29 mouse cellular contexts compared by ENCODE assay signal in the genomic region with DNA sequence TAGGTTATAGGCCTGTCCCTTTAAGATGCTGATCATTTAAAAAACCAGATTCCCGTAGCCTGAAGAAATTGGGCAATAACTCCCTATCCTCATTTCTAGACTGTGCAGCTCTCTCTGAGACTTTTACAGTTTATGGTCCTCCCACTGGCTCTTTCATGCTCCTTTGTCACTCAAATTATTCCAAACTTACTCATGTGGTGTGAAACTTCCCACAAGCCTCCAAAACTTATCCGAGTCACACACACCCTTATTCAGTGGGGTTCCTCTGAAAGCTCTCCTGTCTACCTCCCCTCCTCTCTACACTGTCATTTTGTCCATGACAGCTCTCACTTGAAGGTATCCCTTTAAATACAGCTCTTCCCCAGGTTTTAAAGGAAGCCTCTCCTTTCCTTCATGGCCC. TPM values are rescaled to one million over a fixed set of nuclear protein-coding genes. Genes with fewer than 3 reads are reported as not detected.
DNase-seq lines count a peak whose midpoint lies in the region; ATAC-seq lines count a peak whose summit lies in the region.
"Had no signal": no experiment of that assay in that cellular context is flagged by ENCODE, and none has a peak within 500 bp of the region (broad histone marks: within the 10 kb centered on the region; RNA-seq: fewer than 3 reads in every experiment).

No protein-coding gene starts in this region.

- no peaks in the 10 kb centered on the region for H3K27me3 ChIP-seq in midbrain, embryonic 11.5 days (ENCODE audit: control insufficient read depth, insufficient read depth, low read length)
- H3K27me3 ChIP-seq in midbrain, embryonic 14.5 days (ENCODE audit: control insufficient read depth, insufficient read depth, low read length): no peaks in the 10 kb centered on the region
- H3K27me3 ChIP-seq: CH12.LX; embryonic facial prominence, embryonic 12.5 days; forebrain, embryonic 13.5 days; forebrain, embryonic 15.5 days had no signal

- DNase-seq in frontal cortex, postnatal 10 days (ENCODE audit: low spot score in 2 of 2): no peak
- DNase-seq in midbrain, embryonic 11.5 days (ENCODE audit: low spot score, missing footprints): peak; percentile 8
- no peak for DNase-seq in midbrain, embryonic 14.5 days
- peak; percentile 54 for DNase-seq in brain, adult 2 months (ENCODE audit: low read depth, low spot score)
- no peak for DNase-seq in gastrocnemius, postnatal 4 days (ENCODE audit: low spot score in 2 of 2)
- DNase-seq: adrenal gland, adult 2 months; adrenal gland, postnatal 10 days; adrenal gland, postnatal 25 days; B cell, adult 2 months; cerebellum, adult 11-12 months; cerebellum, adult 2 months; cerebellum, adult 9-10 months; cerebellum, postnatal 10 days; cerebellum, postnatal 25 days; forebrain, postnatal 0 days had no signal

- 82% methylated on average over 2 of the region's 2 CpGs for WGBS in midbrain, embryonic 11.5 days
- WGBS in midbrain, embryonic 14.5 days: 89% methylated on average over 2 of the region's 2 CpGs

- no peaks in the 10 kb centered on the region for H3K4me1 ChIP-seq in midbrain, embryonic 11.5 days (ENCODE audit: control insufficient read depth, insufficient read depth, low read length)
- H3K4me1 ChIP-seq in midbrain, embryonic 14.5 days (ENCODE audit: control insufficient read depth, insufficient read depth, low read length): no peaks in the 10 kb centered on the region
- H3K4me1 ChIP-seq: embryonic facial prominence, embryonic 10.5 days; embryonic facial prominence, embryonic 12.5 days; forebrain, embryonic 15.5 days had no signal

- H3K27ac ChIP-seq in midbrain, embryonic 11.5 days (ENCODE audit: low read depth, low read length): no peak overlapping the region
- H3K27ac ChIP-seq in midbrain, embryonic 14.5 days (replicated peaks; ENCODE audit: low read depth, low read length): no peak overlapping the region
- H3K27ac ChIP-seq: embryonic facial prominence, embryonic 10.5 days; embryonic facial prominence, embryonic 12.5 days; forebrain, embryonic 13.5 days; forebrain, embryonic 15.5 days had no signal

- H3K9me3 ChIP-seq in midbrain, embryonic 11.5 days (ENCODE audit: control insufficient read depth, low read length): no peaks in the 10 kb centered on the region
- no peaks in the 10 kb centered on the region for H3K9me3 ChIP-seq in midbrain, embryonic 14.5 days (ENCODE audit: control insufficient read depth, low read length)
- H3K9me3 ChIP-seq: embryonic facial prominence, embryonic 10.5 days; embryonic facial prominence, embryonic 12.5 days; forebrain, embryonic 13.5 days; forebrain, embryonic 15.5 days; G1E had no signal

- H3K36me3 ChIP-seq in midbrain, embryonic 11.5 days (ENCODE audit: control insufficient read depth, insufficient read depth, low read length): no peaks in the 10 kb centered on the region
- H3K36me3 ChIP-seq in midbrain, embryonic 14.5 days (ENCODE audit: control insufficient read depth, insufficient read depth, low read length): no peaks in the 10 kb centered on the region
- H3K36me3 ChIP-seq: embryonic facial prominence, embryonic 10.5 days; embryonic facial prominence, embryonic 12.5 days; forebrain, embryonic 15.5 days; G1E had no signal

- H3K4me3 ChIP-seq in midbrain, embryonic 11.5 days (ENCODE audit: low read depth, low read length): no peak overlapping the region
- H3K4me3 ChIP-seq in midbrain, embryonic 14.5 days (replicated peaks; ENCODE audit: low read depth, low read length): no peak overlapping the region
- H3K4me3 ChIP-seq: embryonic facial prominence, embryonic 10.5 days; embryonic facial prominence, embryonic 12.5 days; forebrain, embryonic 13.5 days; forebrain, embryonic 15.5 days had no signal

- H3K4me2 ChIP-seq in midbrain, embryonic 11.5 days: no peak overlapping the region
- H3K4me2 ChIP-seq in midbrain, embryonic 14.5 days (ENCODE audit: low read length): no peak overlapping the region
- H3K4me2 ChIP-seq: embryonic facial prominence, embryonic 12.5 days; forebrain, embryonic 13.5 days; forebrain, embryonic 15.5 days had no signal

- peak; percentile 68 for ATAC-seq in frontal cortex, adult (ENCODE audit: low TSS enrichment)
- ATAC-seq in midbrain, embryonic 11.5 days (ENCODE audit: low FRiP score): no peak
- ATAC-seq in midbrain, embryonic 14.5 days (ENCODE audit: low FRiP score, low TSS enrichment): no peak
- ATAC-seq: activated CD4-positive, CD25-positive, alpha-beta regulatory T cell, adult 4 months; CD4-positive, CD25-positive, alpha-beta regulatory T cell, adult 4 months; forebrain, embryonic 13.5 days; forebrain, embryonic 15.5 days; forebrain, postnatal 0 days; Patski had no signal

- no peak overlapping the region for H3K9ac ChIP-seq in midbrain, embryonic 11.5 days (ENCODE audit: low read length)
- no peak overlapping the region for H3K9ac ChIP-seq in midbrain, embryonic 14.5 days (replicated peaks; ENCODE audit: low read length)
- H3K9ac ChIP-seq: embryonic facial prominence, embryonic 12.5 days; forebrain, embryonic 13.5 days; forebrain, embryonic 15.5 days; forebrain, postnatal 0 days had no signal

RNA-seq across cellular contexts. Expression of a gene that starts 46.0 kb away (rescaled TPM):
- not detected in 2 replicates for polyA plus RNA-seq in midbrain, embryonic 11.5 days (2014; fragmentation: Nextera tagmentation; extraction: Ambion mirVana)
- polyA plus RNA-seq in midbrain, embryonic 14.5 days (2014; fragmentation: Nextera tagmentation; extraction: Ambion mirVana): not detected in 2 replicates
- total RNA-seq in gastrocnemius, postnatal 4 days (2021): not detected
- total RNA-seq: adrenal gland, adult 2 months; adrenal gland, postnatal 10 days; adrenal gland, postnatal 25 days; adrenal gland, postnatal 4 days; CH12.LX; forebrain, postnatal 0 days; G1E had no signal
- polyA plus RNA-seq: activated CD4-positive, CD25-positive, alpha-beta regulatory T cell, adult 4 months; adrenal gland, adult 2 months; CD4-positive, CD25-positive, alpha-beta regulatory T cell, adult 4 months; cerebellum, adult 2 months; cortical plate, adult 2 months; embryonic facial prominence, embryonic 10.5 days; embryonic facial prominence, embryonic 12.5 days; embryonic facial prominence, embryonic 14.5 days; forebrain, embryonic 11.5 days; forebrain, embryonic 13.5 days; forebrain, embryonic 15.5 days; forebrain, postnatal 0 days; G1E; Patski had no signal

RNA-seq across cellular contexts. Expression of a gene that starts 46.4 kb away (rescaled TPM):
- polyA plus RNA-seq in midbrain, embryonic 11.5 days (2014; fragmentation: Nextera tagmentation; extraction: Ambion mirVana): 2.3 and 2.7 TPM in 2 replicates
- polyA plus RNA-seq in midbrain, embryonic 14.5 days (2014; fragmentation: Nextera tagmentation; extraction: Ambion mirVana): 39.9 and 44.2 TPM in 2 replicates
- total RNA-seq in gastrocnemius, postnatal 4 days (2021): 1 to 10 TPM; 2.6 to 3.4 TPM
- polyA plus RNA-seq: activated CD4-positive, CD25-positive, alpha-beta regulatory T cell, adult 4 months; CD4-positive, CD25-positive, alpha-beta regulatory T cell, adult 4 months; G1E had no signal

Comparison
In these comparisons a context has a peak if more than half of its experiments do, and no peak if none do; other contexts are left out.
1. DNase-seq: peak in midbrain, embryonic 11.5 days (single experiment) and brain, adult 2 months (single experiment); none in frontal cortex, postnatal 10 days (0 of 2), midbrain, embryonic 14.5 days (single experiment) and gastrocnemius, postnatal 4 days (0 of 2).
2. RNA of a gene that starts 46.4 kb away (polyA plus RNA-seq): 39.9 to 44.2 TPM in midbrain, embryonic 14.5 days; 2.3 to 2.7 TPM in midbrain, embryonic 11.5 days; every median in the first group is over 10 times any median in the second.